Mouse (Mus musculus) heart, embryonic 11.5 days (tissue): ENCODE measurements at regions not wholly inside any gene's neighbourhood (a gene's known extent, or its start where the extent isn't known, plus 50 kb on each side); places are given as distances from the start of the nearest gene placed in this dataset.

ENCODE experiments used
- ATAC-seq: fragments of 200-750 bp; cut with Nextera tagmentation; replicated peaks from 2 replicates; pipeline ENCODE4 v1.8.0; 2017; ENCODE audit warnings: moderate library complexity; ENCODE audit not compliant: insufficient number of reproducible peaks, low FRiP score, low TSS enrichment
- H3K27ac ChIP-seq: fragments of 300-500 bp; sonication (generic); 2 replicates; pipeline ENCODE4 v1.5.1; 2014; ENCODE audit warnings: mild to moderate bottlenecking, low read depth, low read length
- H3K27me3 ChIP-seq: fragments of 300-500 bp; sonication (generic); 2 replicates; pipeline ENCODE4 v1.6.1; 2014; ENCODE audit warnings: mild to moderate bottlenecking, low read length, mixed read lengths; ENCODE audit not compliant: control insufficient read depth, insufficient read depth
- H3K36me3 ChIP-seq: fragments of 300-500 bp; sonication (generic); 2 replicates; pipeline ENCODE4 v1.6.1; 2014; ENCODE audit warnings: mild to moderate bottlenecking, low read length, moderate library complexity, mixed read lengths; ENCODE audit not compliant: control insufficient read depth, insufficient read depth
- H3K4me1 ChIP-seq: fragments of 300-500 bp; sonication (generic); 2 replicates; pipeline ENCODE4 v1.6.1; 2014; ENCODE audit warnings: low read length; ENCODE audit not compliant: control insufficient read depth, insufficient read depth
- H3K4me2 ChIP-seq: fragments of 300-500 bp; sonication (generic); 2 replicates; pipeline ENCODE4 v1.6.1; 2014; ENCODE audit warnings: mild to moderate bottlenecking, moderate library complexity
- H3K4me3 ChIP-seq: fragments of 300-500 bp; sonication (generic); 2 replicates; pipeline ENCODE4 v1.5.1; 2014; ENCODE audit warnings: low read depth, low read length
- H3K9ac ChIP-seq: fragments of 300-500 bp; sonication (generic); 2 replicates; pipeline ENCODE4 v1.6.1; 2014; ENCODE audit warnings: mild to moderate bottlenecking, low read depth, low read length, moderate library complexity
- H3K9me3 ChIP-seq: fragments of 300-500 bp; sonication (generic); replicated peaks from 2 replicates; pipeline ENCODE4 v1.6.1; 2016; ENCODE audit warnings: low read length; ENCODE audit not compliant: control insufficient read depth
- WGBS: fragments of 180-500 bp; shearing (Covaris S2); extraction: QIAGEN DNeasy Blood & Tissue Kit; methylation state at CpG from one replicate; pipeline ENCODE4 v1.1.7; 2014; ENCODE audit not compliant: insufficient replicate concordance; 5-methylcytosine and 5-hydroxymethylcytosine counted together

DNA sequence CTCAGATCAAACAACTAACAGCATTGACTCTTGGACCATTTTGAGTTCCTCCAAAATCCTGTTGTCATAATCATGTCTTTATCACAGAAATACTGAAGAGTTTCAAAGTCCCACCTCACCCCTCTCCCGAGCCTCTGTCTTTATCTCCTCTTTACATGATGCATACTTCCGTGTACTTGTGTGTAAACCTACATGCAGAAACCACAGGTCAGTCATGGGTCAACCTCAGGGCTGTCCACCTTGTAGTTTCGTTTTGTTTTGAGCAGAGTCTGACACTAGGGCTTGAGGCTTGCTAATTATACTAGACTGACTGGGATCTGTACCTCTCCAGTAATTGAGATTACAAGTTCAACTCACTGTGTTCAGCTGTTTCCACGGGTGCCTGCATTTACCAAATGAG lies 348.4 kb upstream of the Acvr2a start:
- Histone ChIP-seq H3K9me3 (no peaks in the 10 kb centered on the region), H3K27me3 (no peaks in the 10 kb centered on the region), H3K4me2 (no peak overlapping the region), H3K27ac (no peak overlapping the region), H3K4me1 (no peaks in the 10 kb centered on the region), H3K4me3 (no peak overlapping the region), H3K9ac (no peak overlapping the region), H3K36me3 (no peaks in the 10 kb centered on the region)
- ATAC-seq, result no peak
- 74% methylated on average over 4 of the region's 4 CpGs for WGBS

GRCm38 (mm10) chr2:48468895-48469294 lies 345.0 kb upstream of the Acvr2a start:
- Histone ChIP-seq H3K4me3 (no peak overlapping the region), H3K36me3 (no peaks in the 10 kb centered on the region), H3K27ac (no peak overlapping the region), H3K4me1 (no peaks in the 10 kb centered on the region), H3K9me3 (no peaks in the 10 kb centered on the region), H3K27me3 (no peaks in the 10 kb centered on the region), H3K4me2 (no peak overlapping the region), H3K9ac (no peak overlapping the region)
- no peak for ATAC-seq
- WGBS, result 79% methylated on average over 4 of the region's 4 CpGs

GRCm38 (mm10) chr2:48469357-48469756 lies 344.6 kb upstream of the Acvr2a start:
- no peak overlapping the region for H3K9ac ChIP-seq

GRCm38 (mm10) chr2:48473102-48473501 lies 340.8 kb upstream of the Acvr2a start:
- Histone ChIP-seq H3K4me1 (no peaks in the 10 kb centered on the region), H3K4me2 (no peak overlapping the region), H3K4me3 (no peak overlapping the region), H3K9ac (no peak overlapping the region), H3K27me3 (no peaks in the 10 kb centered on the region), H3K36me3 (no peaks in the 10 kb centered on the region), H3K9me3 (no peaks in the 10 kb centered on the region), H3K27ac (no peak overlapping the region)
- 44% methylated on average over 3 of the region's 3 CpGs for WGBS
- ATAC-seq, result no peak

More at GRCm38 (mm10) chr2:48469357-48469756, 344.6 kb upstream of the Acvr2a start:
- no peaks in the 10 kb centered on the region for H3K9me3 ChIP-seq
- ATAC-seq, result no peak
- no peaks in the 10 kb centered on the region for H3K27me3 ChIP-seq
- 85% methylated on average over 4 of the region's 4 CpGs for WGBS
- H3K4me2 ChIP-seq, result no peak overlapping the region
- no peak overlapping the region for H3K4me3 ChIP-seq
- no peak overlapping the region for H3K27ac ChIP-seq
- no peaks in the 10 kb centered on the region for H3K36me3 ChIP-seq
- no peaks in the 10 kb centered on the region for H3K4me1 ChIP-seq

DNA sequence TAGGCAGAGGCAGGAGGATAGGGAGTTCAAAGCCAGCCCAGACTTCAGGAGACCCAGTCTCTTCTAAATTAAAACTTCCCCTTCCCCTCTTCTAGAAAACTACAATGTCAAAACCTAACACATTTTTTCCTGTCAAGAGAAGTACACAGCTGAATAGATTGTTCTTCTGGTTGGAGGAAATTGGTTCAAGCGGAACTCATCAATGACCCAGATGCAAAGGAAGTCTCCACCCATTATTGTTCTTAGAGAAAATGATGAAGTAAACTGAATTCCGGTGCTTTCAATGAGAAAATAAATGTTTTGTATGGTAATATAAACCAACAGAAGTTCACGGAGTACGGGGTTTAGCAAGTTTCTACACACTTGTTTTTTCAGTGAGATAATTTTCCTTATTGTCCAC lies 339.3 kb upstream of the Acvr2a start:
- no peak overlapping the region for H3K9ac ChIP-seq
- no peaks in the 10 kb centered on the region for H3K27me3 ChIP-seq
- H3K4me3 ChIP-seq, result no peak overlapping the region
- WGBS, result 85% methylated on average over 4 of the region's 4 CpGs
- no peak overlapping the region for H3K4me2 ChIP-seq
- no peaks in the 10 kb centered on the region for H3K36me3 ChIP-seq
- H3K4me1 ChIP-seq, result no peaks in the 10 kb centered on the region
- no peaks in the 10 kb centered on the region for H3K9me3 ChIP-seq
- no peak for ATAC-seq
- H3K27ac ChIP-seq, result no peak overlapping the region

GRCm38 (mm10) chr2:48476777-48477176 lies 337.1 kb upstream of the Acvr2a start:
- no peaks in the 10 kb centered on the region for H3K9me3 ChIP-seq
- H3K27me3 ChIP-seq, result no peaks in the 10 kb centered on the region
- no peak overlapping the region for H3K4me3 ChIP-seq
- no peaks in the 10 kb centered on the region for H3K36me3 ChIP-seq
- no peak for ATAC-seq
- H3K4me1 ChIP-seq, result no peaks in the 10 kb centered on the region
- 56% methylated on average over 3 of the region's 3 CpGs for WGBS
- no peak overlapping the region for H3K9ac ChIP-seq
- H3K4me2 ChIP-seq, result no peak overlapping the region
- no peak overlapping the region for H3K27ac ChIP-seq

DNA sequence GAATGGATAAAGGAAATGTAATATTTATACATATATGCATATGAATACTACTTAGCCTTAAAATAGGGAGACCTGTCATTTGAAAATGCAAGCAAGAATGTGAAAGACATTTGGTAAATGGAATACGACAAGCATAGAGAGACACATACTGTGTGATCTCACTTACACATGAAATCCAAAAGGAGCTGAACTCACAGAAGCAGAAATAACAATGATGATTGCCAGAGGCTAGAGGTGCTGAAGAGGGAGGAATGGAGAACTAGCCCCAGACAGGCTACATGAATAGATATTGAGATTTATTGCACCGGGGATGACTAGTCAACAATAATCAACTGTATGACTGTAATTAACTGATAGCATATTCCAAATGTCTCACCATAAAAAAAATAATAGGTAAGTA lies 336.6 kb upstream of the Acvr2a start:
- Histone ChIP-seq H3K4me2 (no peak overlapping the region), H3K4me3 (no peak overlapping the region), H3K4me1 (no peaks in the 10 kb centered on the region), H3K9ac (no peak overlapping the region), H3K9me3 (no peaks in the 10 kb centered on the region), H3K27me3 (no peaks in the 10 kb centered on the region), H3K27ac (no peak overlapping the region), H3K36me3 (no peaks in the 10 kb centered on the region)
- no peak for ATAC-seq
- 66% methylated on average over 2 of the region's 2 CpGs for WGBS

GRCm38 (mm10) chr2:48479601-48480000 lies 334.3 kb upstream of the Acvr2a start:
- Histone ChIP-seq H3K27ac (no peak overlapping the region), H3K4me3 (no peak overlapping the region), H3K4me1 (no peaks in the 10 kb centered on the region), H3K9ac (no peak overlapping the region), H3K9me3 (no peaks in the 10 kb centered on the region), H3K36me3 (no peaks in the 10 kb centered on the region), H3K27me3 (no peaks in the 10 kb centered on the region), H3K4me2 (no peak overlapping the region)
- no peak for ATAC-seq
- WGBS, result 76% methylated on average over 1 of the region's 1 CpGs

DNA sequence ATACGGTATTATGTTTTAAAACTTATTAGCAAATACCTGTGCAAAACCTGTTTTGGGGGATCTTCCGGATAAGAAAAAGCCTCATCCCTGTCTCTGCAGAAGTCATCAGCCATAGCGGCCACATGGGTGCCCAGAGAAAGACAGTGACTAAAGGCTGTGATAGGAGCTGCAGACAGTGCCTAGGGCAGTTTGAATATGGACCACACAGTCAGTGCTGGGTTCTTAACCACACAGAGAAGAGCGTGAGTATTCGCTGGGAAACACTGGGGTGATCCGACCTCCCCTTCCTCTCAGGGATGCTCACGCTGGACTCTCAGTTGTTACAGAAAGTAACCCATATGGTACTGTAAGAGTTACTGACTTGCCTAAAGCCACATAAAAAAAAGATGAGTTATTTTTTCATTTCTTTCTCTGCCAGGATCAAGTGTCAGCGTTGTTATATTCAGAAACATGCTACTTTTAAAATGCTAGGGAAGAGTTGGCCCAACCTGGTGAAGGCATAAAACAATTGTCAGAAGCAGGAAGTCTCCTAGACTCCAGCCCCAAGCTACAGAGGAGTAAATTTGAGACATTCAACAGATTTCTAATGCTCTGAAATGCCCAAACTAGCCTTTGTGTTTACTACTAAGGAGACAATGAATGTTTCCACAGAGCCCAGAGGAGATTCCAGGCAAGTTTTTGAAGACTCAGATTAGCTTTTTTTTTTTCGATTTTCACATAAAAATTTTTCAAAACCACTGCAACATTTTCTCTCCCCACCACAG lies 333.3 kb upstream of the Acvr2a start:
- Histone ChIP-seq H3K9me3 (no peaks in the 10 kb centered on the region), H3K27me3 (no peaks in the 10 kb centered on the region), H3K4me2 (no peak overlapping the region), H3K27ac (no peak overlapping the region), H3K36me3 (no peaks in the 10 kb centered on the region), H3K4me3 (no peak overlapping the region), H3K4me1 (no peaks in the 10 kb centered on the region), H3K9ac (no peak overlapping the region)
- 82% methylated on average over 9 of the region's 9 CpGs for WGBS
- no peak for ATAC-seq
